Mouse (Mus musculus): ENCODE measurements around the gene Gdpd3.

DNA sequence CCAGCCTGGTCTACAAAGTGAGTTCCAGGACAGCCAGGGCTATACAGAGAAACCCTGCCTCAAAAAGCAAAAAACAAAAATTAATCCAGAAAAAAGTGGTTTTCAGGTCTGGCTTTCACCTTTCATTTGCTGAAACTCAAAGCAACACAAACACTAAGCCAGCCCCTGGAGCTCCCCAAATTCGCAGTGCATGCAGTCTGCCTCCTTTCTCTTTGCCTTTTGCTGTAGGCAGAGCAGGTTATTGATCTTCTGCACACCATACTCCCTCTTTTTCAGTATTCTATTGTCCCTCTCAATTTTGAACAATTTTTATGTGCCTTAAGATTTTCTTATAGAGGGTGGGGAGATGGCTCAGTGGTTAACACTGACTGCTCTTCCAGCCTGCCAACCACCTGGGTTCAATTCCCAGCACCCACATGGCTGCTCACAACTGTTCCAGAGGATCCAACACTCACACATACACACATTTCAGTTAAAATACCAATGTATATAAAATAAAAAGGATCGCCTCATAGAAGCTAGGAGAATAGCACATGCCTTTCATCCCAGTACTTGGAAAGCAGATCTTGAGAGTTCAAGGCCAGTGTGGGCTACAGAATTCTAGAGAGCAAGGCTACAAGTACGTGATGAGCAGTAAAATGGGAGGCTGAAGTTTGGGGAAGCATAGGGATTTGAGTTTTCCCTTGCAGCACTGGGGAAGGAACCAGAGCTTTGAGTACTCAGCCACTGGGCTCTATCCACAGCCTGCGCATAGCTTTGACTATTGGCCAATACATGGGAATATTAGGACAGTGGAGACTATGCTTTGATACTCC, 27.5 kb downstream of the Gdpd3 start:
- TF ChIP-seq CTCF (IDR thresholded peaks at IDR 0.05; ENCODE audit: control insufficient read depth, insufficient read depth, low read length) (no peak), POLR2A (IDR thresholded peaks at IDR 0.05; ENCODE audit: borderline replicate concordance, control insufficient read depth, low read depth, low read length) (no peak)
